Mouse (Mus musculus) myocyte (in vitro differentiated cells): ENCODE data around the gene Nkiras1. TPM values are rescaled to one million over a fixed set of nuclear protein-coding genes. Genes with fewer than 3 reads are reported as not detected.

Source experiments
- H3K27me3 ChIP-seq: one replicate; pipeline ENCODE4 v1.6.1; 2011; ENCODE audit not compliant: control insufficient read depth, insufficient read depth, insufficient read length
- H3K36me3 ChIP-seq: one replicate; pipeline ENCODE4 v1.6.1; 2011; ENCODE audit not compliant: control insufficient read depth, insufficient read depth
- H3K4me2 ChIP-seq: one replicate; pipeline ENCODE4 v1.6.1; 2011; ENCODE audit warnings: low read depth, control low read depth
- H3K4me3 ChIP-seq: one replicate; pipeline ENCODE4 v1.5.1; 2011; ENCODE audit warnings: mild to moderate bottlenecking, control low read depth, moderate library complexity
- H3K79me2 ChIP-seq: one replicate; pipeline ENCODE4 v1.6.1; 2011; ENCODE audit not compliant: control insufficient read depth, insufficient read depth
- H3ac ChIP-seq: one replicate; pipeline ENCODE4 v1.6.1; 2011; ENCODE audit not compliant: control insufficient read depth, insufficient read length
- CEBPB ChIP-seq: IDR thresholded peaks from 2 replicates; pipeline ENCODE4 v1.6.1; 2011; ENCODE audit warnings: mild to moderate bottlenecking, moderate library complexity; ENCODE audit not compliant: poor library complexity, insufficient read depth, severe bottlenecking
- E2F4 ChIP-seq: IDR thresholded peaks from one replicate; pipeline ENCODE4 v1.6.1; 2011; ENCODE audit warnings: mild to moderate bottlenecking, control low read depth, moderate library complexity; ENCODE audit not compliant: insufficient read depth
- MAX ChIP-seq: IDR thresholded peaks from one replicate; pipeline ENCODE4 v1.6.1; 2011; ENCODE audit warnings: low read depth, mild to moderate bottlenecking, control low read depth
- MYOD1 ChIP-seq, 3 experiments: IDR thresholded peaks; one replicate each; pipeline ENCODE4 v1.6.1; 2011; ENCODE audit warnings: control low read depth in 2 of 3, low read depth in 2 of 3, mild to moderate bottlenecking in 2 of 3, moderate library complexity in 1 of 3; ENCODE audit not compliant: insufficient read length in 2 of 3, control insufficient read depth in 1 of 3
- MYOG ChIP-seq, 3 experiments: IDR thresholded peaks; one replicate each; pipeline ENCODE4 v1.6.1; 2011; ENCODE audit warnings: control low read depth in 2 of 3, low read depth in 2 of 3, mild to moderate bottlenecking in 2 of 3; ENCODE audit not compliant: insufficient read length in 2 of 3, control insufficient read depth in 1 of 3, insufficient read depth in 1 of 3
- POLR2A ChIP-seq: IDR thresholded peaks from one replicate; pipeline ENCODE4 v1.6.1; 2011; ENCODE audit warnings: low read depth, mild to moderate bottlenecking, control low read depth, moderate library complexity; ENCODE audit not compliant: insufficient read length
- POLR2AphosphoS2 ChIP-seq: IDR thresholded peaks from one replicate; pipeline ENCODE4 v1.6.1; 2011; ENCODE audit warnings: low read depth, control low read depth; ENCODE audit not compliant: insufficient read length
- REST ChIP-seq: IDR thresholded peaks from one replicate; pipeline ENCODE4 v1.6.1; 2011; ENCODE audit warnings: mild to moderate bottlenecking, control low read depth, moderate library complexity; ENCODE audit not compliant: insufficient read depth, insufficient read length
- SRF ChIP-seq: IDR thresholded peaks from one replicate; pipeline ENCODE4 v1.6.1; 2011; ENCODE audit warnings: low read depth; ENCODE audit not compliant: control insufficient read depth, insufficient read length
- TCF12 ChIP-seq: IDR thresholded peaks from one replicate; pipeline ENCODE4 v1.6.1; 2011; ENCODE audit warnings: mild to moderate bottlenecking, control low read depth; ENCODE audit not compliant: poor library complexity, insufficient read depth, severe bottlenecking
- TCF3 ChIP-seq: IDR thresholded peaks from one replicate; pipeline ENCODE4 v1.6.1; 2011; ENCODE audit warnings: low read depth, control low read depth; ENCODE audit not compliant: insufficient read length
- USF1 ChIP-seq: IDR thresholded peaks from one replicate; pipeline ENCODE4 v1.6.1; 2011; ENCODE audit warnings: low read depth, mild to moderate bottlenecking, control low read depth, moderate library complexity
- polyA plus RNA-seq: library from polyadenylated mRNA; unstranded; fragments of >200 nt; fragmentation: generic; extraction: Trizol; gene quantifications from one replicate; pipeline ENCODE4 v1.2.1, GENCODE M21; 2012; ENCODE audit warnings: missing spikeins

The Nkiras1 gene
- polyA plus RNA-seq, 1 experiment, result 10.3 TPM

GRCm38 (mm10) chr14:18292111-18292510, 21.2 kb downstream of the Nkiras1 start:
- H3K27me3 ChIP-seq, result no peaks in the 10 kb centered on the region
- no peaks in the 10 kb centered on the region for H3K36me3 ChIP-seq
- no peak overlapping the region for H3K4me3 ChIP-seq
- H3K4me2 ChIP-seq, result no peak overlapping the region
- peaks cover 4% of the 10 kb centered on the region for H3K79me2 ChIP-seq
- no peak overlapping the region for H3ac ChIP-seq
- TF ChIP-seq SRF, result no peak
- TF ChIP-seq MAX, result no peak
- no peak for TF ChIP-seq MYOD1 (IDR thresholded peaks at IDR 0.05; ENCODE audit: control insufficient read depth in 1 of 3, insufficient read length in 2 of 3, low read depth in 2 of 3)
- TF ChIP-seq POLR2A, result no peak
- no peak for TF ChIP-seq TCF12
- no peak for TF ChIP-seq POLR2AphosphoS2
- no peak for TF ChIP-seq TCF3
- TF ChIP-seq MYOG (IDR thresholded peaks at IDR 0.05; ENCODE audit: control insufficient read depth in 1 of 3, insufficient read depth in 1 of 3, insufficient read length in 2 of 3, low read depth in 2 of 3), result no peak
- no peak for TF ChIP-seq E2F4
- no peak for TF ChIP-seq REST
- no peak for TF ChIP-seq USF1
- no peak for TF ChIP-seq CEBPB

DNA sequence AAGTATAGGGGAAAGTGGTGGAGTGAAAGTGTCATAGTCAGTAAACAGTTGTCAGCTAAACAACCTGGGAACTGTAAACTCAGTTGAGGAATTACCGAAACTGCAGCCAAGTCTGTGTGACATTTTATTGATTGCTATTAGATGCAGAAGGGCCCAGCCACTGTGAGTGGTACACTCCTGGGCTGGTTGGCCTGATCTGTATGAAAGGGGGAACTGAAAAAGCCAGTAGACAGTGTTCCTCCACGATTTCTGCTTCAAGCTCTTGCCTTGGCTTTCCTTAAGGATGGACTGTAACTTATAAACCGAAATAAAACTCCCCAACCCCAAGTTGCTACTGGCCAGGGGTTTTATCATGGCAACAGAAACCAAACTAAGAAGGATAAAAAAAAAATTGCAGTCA, 21.6 kb downstream of the Nkiras1 start:
- no peaks in the 10 kb centered on the region for H3K36me3 ChIP-seq
- H3ac ChIP-seq, result no peak overlapping the region
- no peaks in the 10 kb centered on the region for H3K27me3 ChIP-seq
- H3K79me2 ChIP-seq, result peaks cover 4% of the 10 kb centered on the region
- no peak overlapping the region for H3K4me3 ChIP-seq
- TF ChIP-seq MYOG (IDR thresholded peaks at IDR 0.05; ENCODE audit: control insufficient read depth in 1 of 3, insufficient read depth in 1 of 3, insufficient read length in 2 of 3, low read depth in 2 of 3), result no peak
- TF ChIP-seq SRF, result no peak
- no peak for TF ChIP-seq MYOD1 (IDR thresholded peaks at IDR 0.05; ENCODE audit: control insufficient read depth in 1 of 3, insufficient read length in 2 of 3, low read depth in 2 of 3)
- no peak for TF ChIP-seq TCF3
- TF ChIP-seq MAX, result no peak
- TF ChIP-seq POLR2AphosphoS2, result no peak
- no peak for TF ChIP-seq E2F4
- TF ChIP-seq POLR2A, result no peak
- TF ChIP-seq TCF12, result no peak
- H3K4me2 ChIP-seq, result no peak overlapping the region

DNA sequence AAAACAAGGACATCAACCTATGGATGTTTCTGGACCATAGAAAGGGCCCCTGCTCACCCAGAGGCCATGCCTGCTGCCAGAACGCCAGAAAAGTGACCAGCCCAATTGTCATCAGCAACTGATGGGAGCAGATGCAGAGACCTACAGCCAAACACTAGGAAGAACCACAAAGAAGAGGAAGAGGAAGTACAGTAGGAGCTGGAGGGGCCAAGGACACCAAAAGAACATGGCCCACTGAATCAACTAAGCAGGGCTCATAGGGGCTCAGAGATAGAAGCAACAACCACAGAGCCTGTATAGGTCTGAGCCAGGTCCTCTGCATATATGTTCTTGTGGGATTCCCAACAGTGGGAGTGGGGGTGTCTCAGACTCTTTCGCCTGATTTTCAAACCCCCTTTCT, 26.5 kb downstream of the Nkiras1 start:
- Histone ChIP-seq H3K36me3 (no peaks in the 10 kb centered on the region), H3K27me3 (no peaks in the 10 kb centered on the region), H3K79me2 (no peaks in the 10 kb centered on the region), H3K4me3 (no peak overlapping the region), H3ac (no peak overlapping the region), H3K4me2 (no peak overlapping the region)
- TF ChIP-seq USF1 (no peak), TCF3 (no peak), SRF (no peak), MYOG (IDR thresholded peaks at IDR 0.05; ENCODE audit: control insufficient read depth in 1 of 3, insufficient read depth in 1 of 3, insufficient read length in 2 of 3, low read depth in 2 of 3) (no peak), REST (no peak), POLR2AphosphoS2 (no peak), MAX (no peak)

GRCm38 (mm10) chr14:18298874-18299273, 27.9 kb downstream of the Nkiras1 start:
- Histone ChIP-seq H3ac (no peak overlapping the region), H3K36me3 (no peaks in the 10 kb centered on the region), H3K4me2 (no peak overlapping the region), H3K27me3 (no peaks in the 10 kb centered on the region), H3K79me2 (peaks cover under 1% of the 10 kb centered on the region), H3K4me3 (no peak overlapping the region)
- no peak for TF ChIP-seq CEBPB
- no peak for TF ChIP-seq USF1
- no peak for TF ChIP-seq MYOG (IDR thresholded peaks at IDR 0.05; ENCODE audit: control insufficient read depth in 1 of 3, insufficient read depth in 1 of 3, insufficient read length in 2 of 3, low read depth in 2 of 3)
- no peak for TF ChIP-seq POLR2AphosphoS2
- no peak for TF ChIP-seq REST
- no peak for TF ChIP-seq POLR2A
- TF ChIP-seq MAX, result no peak
- no peak for TF ChIP-seq TCF12
- no peak for TF ChIP-seq MYOD1 (IDR thresholded peaks at IDR 0.05; ENCODE audit: control insufficient read depth in 1 of 3, insufficient read length in 2 of 3, low read depth in 2 of 3)
- no peak for TF ChIP-seq TCF3
- no peak for TF ChIP-seq SRF
- TF ChIP-seq E2F4, result no peak

DNA sequence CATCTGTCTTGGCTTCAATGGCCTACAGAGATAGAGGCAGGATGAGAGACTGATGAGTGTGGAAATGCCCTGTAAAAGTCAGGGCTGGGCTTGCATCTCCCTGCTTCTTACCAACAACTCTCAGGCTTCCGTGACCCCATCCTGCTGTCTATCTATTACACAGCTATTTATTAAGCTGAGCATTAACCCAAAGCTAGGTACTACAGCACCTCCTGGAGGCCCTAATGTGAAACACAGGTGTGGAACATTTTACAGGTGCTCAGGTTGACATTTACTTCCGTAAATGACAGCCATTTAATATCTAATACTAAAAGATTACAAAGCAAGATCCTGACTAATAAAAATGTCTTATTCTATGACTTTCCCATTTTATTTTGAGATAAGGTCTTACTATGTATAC, 29.7 kb downstream of the Nkiras1 start:
- Histone ChIP-seq H3ac (no peak overlapping the region), H3K4me3 (no peak overlapping the region), H3K79me2 (peaks cover 4% of the 10 kb centered on the region), H3K27me3 (no peaks in the 10 kb centered on the region), H3K4me2 (no peak overlapping the region), H3K36me3 (no peaks in the 10 kb centered on the region)
- TF ChIP-seq MAX, result no peak
- TF ChIP-seq MYOD1 (IDR thresholded peaks at IDR 0.05; ENCODE audit: control insufficient read depth in 1 of 3, insufficient read length in 2 of 3, low read depth in 2 of 3), result no peak
- TF ChIP-seq TCF12, result no peak
- TF ChIP-seq E2F4, result no peak
- no peak for TF ChIP-seq POLR2A
- no peak for TF ChIP-seq REST
- no peak for TF ChIP-seq CEBPB
